Mouse (Mus musculus): ENCODE results near the gene Fam219b. TPM values are rescaled to one million over a fixed set of nuclear protein-coding genes. Genes with fewer than 3 reads are reported as not detected.

Fam219b gene
- total RNA-seq, 2 experiments from 2014 or later, result 19.9 to 25.7 TPM

- Histone ChIP-seq H3K4me3 (no peak overlapping the region), H3K27ac (no peak overlapping the region)
- DNase-seq (ENCODE audit: low spot score in 2 of 2), result no peak
- no peak for TF ChIP-seq CTCF (conservative IDR thresholded peaks at IDR 0.05)
Measured at GRCm38 (mm10) chr9:57505700-57506099, 31.6 kb upstream of the Fam219b start.

GRCm38 (mm10) chr9:57510577-57510976, 26.8 kb upstream of the Fam219b start:
- H3K4me3 ChIP-seq, result no peak overlapping the region
- TF ChIP-seq CTCF (conservative IDR thresholded peaks at IDR 0.05), result no peak
- no peak for DNase-seq (ENCODE audit: low spot score in 2 of 2)
- no peak overlapping the region for H3K27ac ChIP-seq

- DNase-seq (ENCODE audit: low spot score in 2 of 2), result peak in 1 of 2 experiments; percentile 72
- TF ChIP-seq CTCF (conservative IDR thresholded peaks at IDR 0.05), result peak; percentile 93
- H3K4me3 ChIP-seq, result no peak overlapping the region
- H3K27ac ChIP-seq, result no peak overlapping the region
Measured at GRCm38 (mm10) chr9:57517113-57517512, 20.2 kb upstream of the Fam219b start.

GRCm38 (mm10) chr9:57520375-57521055, 16.8 kb upstream of the Fam219b start:
- peak overlapping the region; percentile 98 for H3K27ac ChIP-seq
- peak overlapping the region; percentile 99 for H3K4me3 ChIP-seq
- peak; percentile 41 for TF ChIP-seq CTCF (conservative IDR thresholded peaks at IDR 0.05)
- DNase-seq (ENCODE audit: low spot score in 2 of 2), result no peak

- Histone ChIP-seq H3K27ac (peak within 1 kb of the TSS; percentile 98), H3K4me3 (peak within 1 kb of the TSS; percentile 99)
- peak; percentile 92 for DNase-seq (ENCODE audit: low spot score in 2 of 2)
- TF ChIP-seq CTCF (conservative IDR thresholded peaks at IDR 0.05), result 0 out of 2 replicates have a peak, but pooled peaks have one; percentile 9
Measured at GRCm38 (mm10) chr9:57521056-57521911, 16.0 kb upstream of the Fam219b start, which contains the start of gene Cox5a. Cox5a (plus strand) TSS chr9:57521274.

- H3K4me3 ChIP-seq, result peak overlapping the region; percentile 99
- peak overlapping the region; percentile 98 for H3K27ac ChIP-seq
- no peak for DNase-seq (ENCODE audit: low spot score in 2 of 2)
- TF ChIP-seq CTCF (conservative IDR thresholded peaks at IDR 0.05), result no peak
Measured at GRCm38 (mm10) chr9:57522114-57522860, 15.0 kb upstream of the Fam219b start.

GRCm38 (mm10) chr9:57522861-57523246, 14.5 kb upstream of the Fam219b start:
- DNase-seq (ENCODE audit: low spot score in 2 of 2), result no peak
- TF ChIP-seq CTCF (conservative IDR thresholded peaks at IDR 0.05), result no peak
- peak overlapping the region; percentile 99 for H3K4me3 ChIP-seq
- peak overlapping the region; percentile 98; the same call in 1 of the 2 replicates for H3K27ac ChIP-seq

- peak; percentile 90 for TF ChIP-seq CTCF (conservative IDR thresholded peaks at IDR 0.05)
- no peak for DNase-seq (ENCODE audit: low spot score in 2 of 2)
- Histone ChIP-seq H3K4me3 (no peak overlapping the region), H3K27ac (no peak overlapping the region)
Measured at GRCm38 (mm10) chr9:57523754-57524153, 13.6 kb upstream of the Fam219b start.

GRCm38 (mm10) chr9:57524439-57524838, 12.9 kb upstream of the Fam219b start:
- TF ChIP-seq CTCF (conservative IDR thresholded peaks at IDR 0.05), result no peak
- DNase-seq (ENCODE audit: low spot score in 2 of 2), result no peak
- no peak overlapping the region for H3K4me3 ChIP-seq
- no peak overlapping the region for H3K27ac ChIP-seq

- H3K27ac ChIP-seq, result peak overlapping the region; percentile 44; the same call in 1 of the 2 replicates
- no peak overlapping the region for H3K4me3 ChIP-seq
- no peak for TF ChIP-seq CTCF (conservative IDR thresholded peaks at IDR 0.05)
- no peak for DNase-seq (ENCODE audit: low spot score in 2 of 2)
Measured at GRCm38 (mm10) chr9:57525516-57525915, 11.8 kb upstream of the Fam219b start.

GRCm38 (mm10) chr9:57526435-57526834, 10.9 kb upstream of the Fam219b start:
- no peak for DNase-seq (ENCODE audit: low spot score in 2 of 2)
- no peak for TF ChIP-seq CTCF (conservative IDR thresholded peaks at IDR 0.05)

GRCm38 (mm10) chr9:57531946-57532345, 5.4 kb upstream of the Fam219b start:
- Histone ChIP-seq H3K27ac (peak overlapping the region; percentile 46; the same call in 1 of the 2 replicates), H3K4me3 (no peak overlapping the region)
- no peak for DNase-seq (ENCODE audit: low spot score in 2 of 2)
- no peak for TF ChIP-seq CTCF (conservative IDR thresholded peaks at IDR 0.05)

More at GRCm38 (mm10) chr9:57526435-57526834, 10.9 kb upstream of the Fam219b start:
- Histone ChIP-seq H3K4me3 (no peak overlapping the region), H3K27ac (no peak overlapping the region)

Measured in layer of hippocampus, adult 2 months (tissue).